Comparison of ENCODE assay signal across 11 mouse cellular contexts in genomic region chr14:25105391-25105790, GRCm38 (mm10).
DNase-seq lines count a peak whose midpoint lies in the region; ATAC-seq and TF ChIP-seq lines count a peak whose summit lies in the region.
"Had no signal": no experiment of that assay in that cellular context is flagged by ENCODE, and none has a peak within 500 bp of the region (broad histone marks: within the 10 kb centered on the region; RNA-seq: fewer than 3 reads in every experiment).

No protein-coding gene starts in this region.

- no peaks in the 10 kb centered on the region for H3K36me3 ChIP-seq in intestine, embryonic 14.5 days (ENCODE audit: control insufficient read depth, insufficient read depth, low read length)
- no peaks in the 10 kb centered on the region for H3K36me3 ChIP-seq in intestine, postnatal 0 days (ENCODE audit: control insufficient read depth, insufficient read depth)
- H3K36me3 ChIP-seq in embryonic facial prominence, embryonic 15.5 days: no peaks in the 10 kb centered on the region
- H3K36me3 ChIP-seq in limb, embryonic 14.5 days (ENCODE audit: control insufficient read depth, insufficient read depth, low read length): no peaks in the 10 kb centered on the region
- H3K36me3 ChIP-seq: liver, embryonic 15.5 days had no signal

- no peak overlapping the region for H3K9ac ChIP-seq in intestine, embryonic 14.5 days (ENCODE audit: low read length)
- H3K9ac ChIP-seq in intestine, postnatal 0 days (ENCODE audit: low read depth, low read length): no peak overlapping the region
- H3K9ac ChIP-seq in embryonic facial prominence, embryonic 15.5 days: no peak overlapping the region
- no peak overlapping the region for H3K9ac ChIP-seq in limb, embryonic 14.5 days (ENCODE audit: low read depth, low read length, severe bottlenecking)
- H3K9ac ChIP-seq: liver, embryonic 15.5 days had no signal

- H3K9me3 ChIP-seq in intestine, embryonic 14.5 days (ENCODE audit: control insufficient read depth, low read length): no peaks in the 10 kb centered on the region
- H3K9me3 ChIP-seq in intestine, postnatal 0 days (ENCODE audit: control insufficient read depth): no peaks in the 10 kb centered on the region
- no peaks in the 10 kb centered on the region for H3K9me3 ChIP-seq in embryonic facial prominence, embryonic 15.5 days (replicated peaks)
- no peaks in the 10 kb centered on the region for H3K9me3 ChIP-seq in limb, embryonic 14.5 days (ENCODE audit: control insufficient read depth, low read length)
- H3K9me3 ChIP-seq: liver, embryonic 15.5 days had no signal

- no peak for TF ChIP-seq CTCF in intestine, postnatal 0 days (IDR thresholded peaks at IDR 0.05; ENCODE audit: low read depth)

- no peak for TF ChIP-seq POLR2A in limb, embryonic 14.5 days (IDR thresholded peaks at IDR 0.05; ENCODE audit: borderline replicate concordance, extremely low read depth, insufficient read depth, insufficient read length)

- no peak overlapping the region for H3K4me3 ChIP-seq in intestine, embryonic 14.5 days (ENCODE audit: low read depth, low read length)
- no peak overlapping the region for H3K4me3 ChIP-seq in intestine, postnatal 0 days (ENCODE audit: low read depth, low read length)
- no peak overlapping the region for H3K4me3 ChIP-seq in embryonic facial prominence, embryonic 15.5 days (replicated peaks)
- H3K4me3 ChIP-seq in limb, embryonic 14.5 days (replicated peaks; ENCODE audit: low read length): no peak overlapping the region
- H3K4me3 ChIP-seq: liver, embryonic 15.5 days had no signal

- peaks cover 34% of the 10 kb centered on the region for H3K4me1 ChIP-seq in intestine, embryonic 14.5 days (replicated peaks; ENCODE audit: control insufficient read depth, insufficient read depth, low read length)
- peaks cover 12% of the 10 kb centered on the region for H3K4me1 ChIP-seq in intestine, postnatal 0 days (replicated peaks; ENCODE audit: control insufficient read depth, insufficient read depth, low read length)
- peaks cover 20% of the 10 kb centered on the region for H3K4me1 ChIP-seq in embryonic facial prominence, embryonic 15.5 days
- peaks cover 30% of the 10 kb centered on the region for H3K4me1 ChIP-seq in limb, embryonic 14.5 days (ENCODE audit: control insufficient read depth, insufficient read depth, low read length)
- H3K4me1 ChIP-seq: liver, embryonic 15.5 days had no signal

- WGBS in intestine, embryonic 14.5 days: 64% methylated on average over 10 of the region's 10 CpGs
- 74% methylated on average over 10 of the region's 10 CpGs for WGBS in intestine, postnatal 0 days
- 48% methylated on average over 10 of the region's 10 CpGs for WGBS in embryonic facial prominence, embryonic 15.5 days
- WGBS in limb, embryonic 14.5 days: 30% methylated on average over 10 of the region's 10 CpGs

- H3K27me3 ChIP-seq in intestine, embryonic 14.5 days (replicated peaks; ENCODE audit: control insufficient read depth, insufficient read depth, low read length): no peaks in the 10 kb centered on the region
- no peaks in the 10 kb centered on the region for H3K27me3 ChIP-seq in intestine, postnatal 0 days (replicated peaks; ENCODE audit: control insufficient read depth, insufficient read depth, low read length)
- H3K27me3 ChIP-seq in embryonic facial prominence, embryonic 15.5 days: no peaks in the 10 kb centered on the region
- no peaks in the 10 kb centered on the region for H3K27me3 ChIP-seq in limb, embryonic 14.5 days (ENCODE audit: control insufficient read depth, insufficient read depth, low read length)
- H3K27me3 ChIP-seq: liver, embryonic 15.5 days had no signal

- no peak overlapping the region for H3K4me2 ChIP-seq in intestine, embryonic 14.5 days (ENCODE audit: low read length)
- H3K4me2 ChIP-seq in intestine, postnatal 0 days (replicated peaks; ENCODE audit: low read depth): no peak overlapping the region
- no peak overlapping the region for H3K4me2 ChIP-seq in embryonic facial prominence, embryonic 15.5 days (replicated peaks)
- no peak overlapping the region for H3K4me2 ChIP-seq in limb, embryonic 14.5 days (replicated peaks; ENCODE audit: low read depth, low read length, severe bottlenecking)
- H3K4me2 ChIP-seq: liver, embryonic 15.5 days had no signal

- no peak for ATAC-seq in intestine, embryonic 14.5 days (replicated peaks; ENCODE audit: low FRiP score, low TSS enrichment, low read depth)
- no peak for ATAC-seq in intestine, postnatal 0 days
- peak; percentile 80 for ATAC-seq in embryonic facial prominence, embryonic 15.5 days (ENCODE audit: insufficient number of reproducible peaks, low FRiP score, low TSS enrichment, low read depth)
- peak; percentile 85 for ATAC-seq in limb, embryonic 14.5 days (ENCODE audit: low FRiP score, low read depth)
- ATAC-seq: CD4-positive, CD25-positive, alpha-beta regulatory T cell, adult 4 months had no signal

- H3K27ac ChIP-seq in intestine, embryonic 14.5 days (ENCODE audit: low read depth): peak overlapping the region; percentile 41; the same call in 1 of the 2 replicates
- H3K27ac ChIP-seq in intestine, postnatal 0 days (ENCODE audit: low read depth, low read length): no peak overlapping the region
- H3K27ac ChIP-seq in embryonic facial prominence, embryonic 15.5 days (replicated peaks): peak overlapping the region; percentile 53
- peak overlapping the region; percentile 86 for H3K27ac ChIP-seq in limb, embryonic 14.5 days (replicated peaks; ENCODE audit: low read depth, low read length)
- H3K27ac ChIP-seq: liver, embryonic 15.5 days had no signal

- DNase-seq in intestine, embryonic 14.5 days (ENCODE audit: low spot score): no peak
- DNase-seq in embryo, embryonic 11 days: peak; percentile 64
- DNase-seq in limb, embryonic 14.5 days (ENCODE audit: low spot score): peak; percentile 76
- no peak for DNase-seq in adrenal gland, postnatal 14 days
- no peak for DNase-seq in kidney, adult 8-10 months
- DNase-seq: cerebellum, postnatal 14 days; lung, postnatal 4 days had no signal

Comparison
In these comparisons a context has a peak if more than half of its experiments do, and no peak if none do; other contexts are left out.
1. ATAC-seq: peak in embryonic facial prominence, embryonic 15.5 days (single experiment) and limb, embryonic 14.5 days (single experiment); none in intestine, embryonic 14.5 days (single experiment) and intestine, postnatal 0 days (single experiment).
2. DNase-seq: peak in embryo, embryonic 11 days (single experiment) and limb, embryonic 14.5 days (single experiment); none in intestine, embryonic 14.5 days (single experiment), adrenal gland, postnatal 14 days (single experiment) and kidney, adult 8-10 months (0 of 2).